Mouse (Mus musculus): ENCODE data around the gene Focad.

DNA sequence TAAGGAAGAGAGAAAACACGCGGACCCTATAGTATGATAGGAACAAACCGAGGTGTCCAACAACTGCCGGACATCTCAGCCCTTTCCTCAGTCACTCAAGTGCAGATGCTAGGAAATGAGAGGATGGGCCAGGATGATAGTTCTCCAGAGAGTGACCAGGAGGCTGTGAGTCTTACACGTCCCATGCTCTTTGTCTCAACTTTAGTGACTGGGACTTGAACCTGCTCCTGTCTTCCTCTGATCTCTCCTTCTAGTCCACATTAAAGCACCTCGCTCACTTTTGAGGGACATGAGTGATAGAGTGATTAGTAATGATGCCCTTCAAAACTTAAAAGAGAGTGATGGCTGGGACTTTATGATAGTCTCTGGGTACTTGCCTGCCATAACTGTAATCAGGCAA is 114.2 kb downstream of the Focad start:
- TF ChIP-seq POLR2A (IDR thresholded peaks at IDR 0.05; ENCODE audit: low read depth, low read length): no peak
- no peak for TF ChIP-seq CTCF (IDR thresholded peaks at IDR 0.05; ENCODE audit: extremely low read depth, insufficient read depth, insufficient read length, insufficient replicate concordance)

Measured in spleen, adult 2 months (tissue).